ENCODE assay signal across 8 mouse cellular contexts in genomic region chr11:118289562-118289961, GRCm38 (mm10). TPM values are rescaled to one million over a fixed set of nuclear protein-coding genes. Genes with fewer than 3 reads are reported as not detected.
DNase-seq lines count a peak whose midpoint lies in the region; ATAC-seq and TF ChIP-seq lines count a peak whose summit lies in the region.

No protein-coding gene starts in this region.

- H3K4me1 ChIP-seq in kidney, adult 2 months (ENCODE audit: control insufficient read depth, insufficient read depth, low read length) = peaks cover 12% of the 10 kb centered on the region
- peaks cover 4% of the 10 kb centered on the region; the same call in 1 of the 2 replicates for H3K4me1 ChIP-seq in forebrain, postnatal 0 days (ENCODE audit: insufficient read depth)
- H3K4me1 ChIP-seq in midbrain, embryonic 12.5 days = peaks cover 26% of the 10 kb centered on the region

- H3K4me3 ChIP-seq in kidney, adult 2 months (ENCODE audit: insufficient read depth, low read depth, low read length) = peak overlapping the region; percentile 81
- peak overlapping the region; percentile 81 for H3K4me3 ChIP-seq in forebrain, postnatal 0 days (ENCODE audit: low read depth, low read length)
- peak overlapping the region; percentile 71 for H3K4me3 ChIP-seq in midbrain, embryonic 12.5 days

- DNase-seq in kidney, adult 2 months = no peak
- DNase-seq in kidney, adult 9 months = no peak
- no peak for DNase-seq in Patski (ENCODE audit: low read depth, low spot score)
- no peak for DNase-seq in forebrain, postnatal 0 days
- no peak for DNase-seq in right cerebral cortex, adult 18-20 months
- no peak for DNase-seq in ovary, postnatal 14 days (ENCODE audit: low spot score)
- no peak for DNase-seq in left cerebral cortex, adult 8-10 months (ENCODE audit: low spot score in 2 of 2)

- CTCF ChIA-PET in Patski (lab: Charles Lee) = interaction anchor here (1.4 to 2.4 kb wide), 3 partner anchors 9 to 90 kb away, joined by 3 to 8 read pairs (median 5); no protein-coding TSS in a partner anchor

- no peaks in the 10 kb centered on the region for H3K36me3 ChIP-seq in kidney, adult 2 months (ENCODE audit: control insufficient read depth, insufficient read depth, low read length)
- H3K36me3 ChIP-seq in forebrain, postnatal 0 days (ENCODE audit: insufficient read depth) = peaks cover 30% of the 10 kb centered on the region
- peaks cover 19% of the 10 kb centered on the region for H3K36me3 ChIP-seq in midbrain, embryonic 12.5 days

- H3K9me3 ChIP-seq in forebrain, postnatal 0 days (ENCODE audit: low read length) = no peaks in the 10 kb centered on the region
- no peaks in the 10 kb centered on the region for H3K9me3 ChIP-seq in midbrain, embryonic 12.5 days

- peak overlapping the region; percentile 66 for H3K4me2 ChIP-seq in forebrain, postnatal 0 days (ENCODE audit: low read depth)
- H3K4me2 ChIP-seq in midbrain, embryonic 12.5 days (replicated peaks) = peak overlapping the region; percentile 92

- peak overlapping the region; percentile 84 for H3K9ac ChIP-seq in forebrain, postnatal 0 days
- peak overlapping the region; percentile 78 for H3K9ac ChIP-seq in midbrain, embryonic 12.5 days (replicated peaks)

- no peak for TF ChIP-seq CTCF in kidney, adult 2 months (conservative IDR thresholded peaks at IDR 0.05; ENCODE audit: insufficient read depth, insufficient read length, low read depth, low read length)
- no peak for TF ChIP-seq CTCF in Patski (IDR thresholded peaks at IDR 0.05)
- no peak for TF ChIP-seq CTCF in forebrain, postnatal 0 days (IDR thresholded peaks at IDR 0.05; ENCODE audit: low read depth)

- POLR2A ChIA-PET in Patski (lab: Charles Lee) = interaction anchor here (0.6 to 1.4 kb wide), 4 partner anchors 8 to 112 kb away, joined by 3 to 5 read pairs (median 3); partner anchors contain the start of genes Cyth1 and Lgals3bp

- in situ Hi-C loops in Patski (cut with MboI; ENCODE audit: low pct_unique_long_range_greater_than_20kb) = no loop called here

- under 1% methylated on average over 22 of the region's 22 CpGs for WGBS in kidney, adult 2 months
- 1% methylated on average over 22 of the region's 22 CpGs for WGBS in forebrain, postnatal 0 days
- WGBS in midbrain, embryonic 12.5 days = under 1% methylated on average over 22 of the region's 22 CpGs

- peak overlapping the region; percentile 63 for H3K27ac ChIP-seq in kidney, adult 2 months (ENCODE audit: insufficient read depth, low read depth, low read length)
- H3K27ac ChIP-seq in forebrain, postnatal 0 days (ENCODE audit: low read depth, low read length) = peak overlapping the region; percentile 88
- H3K27ac ChIP-seq in midbrain, embryonic 12.5 days (replicated peaks) = peak overlapping the region; percentile 62

- ATAC-seq in Patski = peak; percentile 23
- ATAC-seq in forebrain, postnatal 0 days = peak; percentile 2
- no peak; the same call in 1 of the 2 replicates for ATAC-seq in midbrain, embryonic 12.5 days (ENCODE audit: low FRiP score, low read depth)

- H3K27me3 ChIP-seq in kidney, adult 2 months (replicated peaks; ENCODE audit: control insufficient read depth, insufficient read depth, low read length) = no peaks in the 10 kb centered on the region
- H3K27me3 ChIP-seq in Patski = no peaks in the 10 kb centered on the region
- no peaks in the 10 kb centered on the region for H3K27me3 ChIP-seq in forebrain, postnatal 0 days (ENCODE audit: insufficient read depth, low read length)
- no peaks in the 10 kb centered on the region for H3K27me3 ChIP-seq in midbrain, embryonic 12.5 days

- TF ChIP-seq POLR2A in kidney, adult 2 months (IDR thresholded peaks at IDR 0.05; ENCODE audit: low read depth, low read length) = no peak

RNA-seq across cellular contexts. Expression of gene Usp36, which starts 0.5 kb away (rescaled TPM):
- 11.2 and 12.3 TPM in 2 replicates for polyA plus RNA-seq in kidney, adult 2 months (2012; rRNA removed)
- polyA plus RNA-seq in Patski (2021) = 26.0 TPM
- total RNA-seq in forebrain, postnatal 0 days (2014; rRNA removed) = 17.1 and 22.1 TPM in 2 replicates
- polyA plus RNA-seq in forebrain, postnatal 0 days (2015; fragmentation: Nextera tagmentation; extraction: Ambion mirVana) = 6.7 and 9.5 TPM in 2 replicates
- 17.6 and 20.8 TPM in 2 replicates for polyA plus RNA-seq in midbrain, embryonic 12.5 days (2016; fragmentation: Nextera tagmentation; extraction: Ambion mirVana)
- total RNA-seq in left cerebral cortex, adult 8-10 months (2022) = 10 to 100 TPM; 29.6 to 33.3 (median 30.1) TPM

RNA-seq across cellular contexts. Expression of gene Cyth1, which starts 41.2 kb away (rescaled TPM):
- polyA plus RNA-seq in kidney, adult 2 months (2012; rRNA removed) = 18.9 and 19.5 TPM in 2 replicates
- 30.8 TPM for polyA plus RNA-seq in Patski (2021)
- total RNA-seq in forebrain, postnatal 0 days (2014; rRNA removed) = 64.1 and 74.1 TPM in 2 replicates
- 23.7 and 24.2 TPM in 2 replicates for polyA plus RNA-seq in forebrain, postnatal 0 days (2015; fragmentation: Nextera tagmentation; extraction: Ambion mirVana)
- 28.3 and 28.5 TPM in 2 replicates for polyA plus RNA-seq in midbrain, embryonic 12.5 days (2016; fragmentation: Nextera tagmentation; extraction: Ambion mirVana)
- total RNA-seq in left cerebral cortex, adult 8-10 months (2022) = 10 to 100 TPM; 62.7 to 77.3 (median 68.8) TPM

RNA-seq across cellular contexts. Expression of gene Cep295nl, which starts 52.7 kb away (rescaled TPM):
- polyA plus RNA-seq in kidney, adult 2 months (2012; rRNA removed) = 0.06 and 0.07 TPM in 2 replicates
- polyA plus RNA-seq in Patski (2021) = 0.41 TPM
- 0.33 and 1.5 TPM in 2 replicates for total RNA-seq in forebrain, postnatal 0 days (2014; rRNA removed)
- 0.14 and 0.21 TPM in 2 replicates for polyA plus RNA-seq in forebrain, postnatal 0 days (2015; fragmentation: Nextera tagmentation; extraction: Ambion mirVana)
- polyA plus RNA-seq in midbrain, embryonic 12.5 days (2016; fragmentation: Nextera tagmentation; extraction: Ambion mirVana) = 0.18 and 0.40 TPM in 2 replicates
- 1 to 10 TPM in 3 of 4 experiments, under 1 TPM in 1; 0.98 to 3.2 (median 1.5) TPM for total RNA-seq in left cerebral cortex, adult 8-10 months (2022)
